Mouse (Mus musculus) hindbrain, embryonic 10.5 days (tissue): ENCODE measurements around the gene Arhgap15. TPM values are rescaled to one million over a fixed set of nuclear protein-coding genes. Genes with fewer than 3 reads are reported as not detected.

ENCODE experiments used
- DNase-seq: peaks from one replicate; pipeline ENCODE4 v3.0.0-alpha.2; 2017; ENCODE audit warnings: low spot score
- H3K27ac ChIP-seq: fragments of 300-500 bp; sonication (generic); 2 replicates; pipeline ENCODE4 v1.5.1; 2016; ENCODE audit warnings: mild to moderate bottlenecking, moderate library complexity
- H3K27me3 ChIP-seq: fragments of 300-500 bp; sonication (generic); 2 replicates; pipeline ENCODE4 v1.6.1; 2016; ENCODE audit warnings: mild to moderate bottlenecking; ENCODE audit not compliant: poor library complexity, insufficient read depth, severe bottlenecking
- H3K36me3 ChIP-seq: fragments of 300-500 bp; sonication (generic); 2 replicates; pipeline ENCODE4 v1.6.1; 2016; ENCODE audit warnings: mild to moderate bottlenecking, moderate library complexity
- H3K4me1 ChIP-seq: fragments of 300-500 bp; sonication (generic); replicated peaks from 2 replicates; pipeline ENCODE4 v1.6.1; 2016; ENCODE audit warnings: mild to moderate bottlenecking
- H3K4me3 ChIP-seq: fragments of 300-500 bp; sonication (generic); 2 replicates; pipeline ENCODE4 v1.5.1; 2016; ENCODE audit warnings: mild to moderate bottlenecking, moderate library complexity
- H3K9me3 ChIP-seq: fragments of 300-500 bp; sonication (generic); 2 replicates; pipeline ENCODE4 v1.6.1; 2016; ENCODE audit warnings: mild to moderate bottlenecking, moderate library complexity
- WGBS: fragments of 180-500 bp; shearing (Covaris S2); methylation state at CpG from one replicate; pipeline ENCODE4 v1.1.7; 2016; 5-methylcytosine and 5-hydroxymethylcytosine counted together
- polyA plus RNA-seq: library from polyadenylated mRNA; unstranded; fragments of >200 nt; fragmentation: Nextera tagmentation; extraction: Ambion mirVana; gene quantifications from 2 replicates; pipeline ENCODE4 v1.2.1, GENCODE M21; 2016

Gene Arhgap15
- polyA plus RNA-seq, 1 experiment from 2014 or later: 0.72 TPM

GRCm38 (mm10) chr2:44334006-44334405 is 585.4 kb downstream of the Arhgap15 start:
- Histone ChIP-seq H3K4me1 (peaks cover 2% of the 10 kb centered on the region; the same call in 1 of the 2 replicates), H3K36me3 (no peaks in the 10 kb centered on the region), H3K27ac (no peak overlapping the region), H3K27me3 (no peaks in the 10 kb centered on the region), H3K4me3 (no peak overlapping the region), H3K9me3 (no peaks in the 10 kb centered on the region)
- WGBS: 76% methylated on average over 3 of the region's 3 CpGs
- DNase-seq: no peak

GRCm38 (mm10) chr2:44334517-44334916 is 585.9 kb downstream of the Arhgap15 start:
- no peaks in the 10 kb centered on the region for H3K36me3 ChIP-seq
- peaks cover 2% of the 10 kb centered on the region; the same call in 1 of the 2 replicates for H3K4me1 ChIP-seq
- no peak for DNase-seq
- WGBS: 57% methylated on average over 2 of the region's 2 CpGs
- H3K4me3 ChIP-seq: no peak overlapping the region
- H3K27me3 ChIP-seq: no peaks in the 10 kb centered on the region
- H3K9me3 ChIP-seq: no peaks in the 10 kb centered on the region
- H3K27ac ChIP-seq: no peak overlapping the region

GRCm38 (mm10) chr2:44336720-44337354 is 588.2 kb downstream of the Arhgap15 start:
- H3K36me3 ChIP-seq: no peaks in the 10 kb centered on the region
- peaks cover 2% of the 10 kb centered on the region; the same call in 1 of the 2 replicates for H3K4me1 ChIP-seq
- WGBS: 79% methylated on average over 5 of the region's 5 CpGs
- H3K27ac ChIP-seq: no peak overlapping the region
- no peak for DNase-seq
- H3K4me3 ChIP-seq: no peak overlapping the region
- no peaks in the 10 kb centered on the region for H3K27me3 ChIP-seq
- H3K9me3 ChIP-seq: no peaks in the 10 kb centered on the region

GRCm38 (mm10) chr2:44338467-44338866 is 589.8 kb downstream of the Arhgap15 start:
- Histone ChIP-seq H3K9me3 (no peaks in the 10 kb centered on the region), H3K4me3 (no peak overlapping the region), H3K27me3 (no peaks in the 10 kb centered on the region), H3K27ac (no peak overlapping the region), H3K4me1 (peaks cover 2% of the 10 kb centered on the region; the same call in 1 of the 2 replicates), H3K36me3 (no peaks in the 10 kb centered on the region)
- 92% methylated on average over 6 of the region's 6 CpGs for WGBS
- no peak for DNase-seq

- Histone ChIP-seq H3K27ac (no peak overlapping the region), H3K4me3 (no peak overlapping the region), H3K4me1 (no peaks in the 10 kb centered on the region; the same call in 1 of the 2 replicates), H3K9me3 (no peaks in the 10 kb centered on the region), H3K36me3 (no peaks in the 10 kb centered on the region), H3K27me3 (no peaks in the 10 kb centered on the region)
- whole genome bisulfite sequencing: 85% methylated on average over 10 of the region's 10 CpGs
- no peak for DNase-seq
Observed at GRCm38 (mm10) chr2:44341091-44341571, 592.5 kb downstream of the Arhgap15 start.

GRCm38 (mm10) chr2:44344861-44345260 is 596.2 kb downstream of the Arhgap15 start:
- WGBS: 93% methylated on average over 8 of the region's 8 CpGs
- no peaks in the 10 kb centered on the region for H3K27me3 ChIP-seq
- no peak overlapping the region for H3K27ac ChIP-seq
- H3K36me3 ChIP-seq: no peaks in the 10 kb centered on the region
- H3K4me3 ChIP-seq: no peak overlapping the region
- H3K9me3 ChIP-seq: no peaks in the 10 kb centered on the region
- H3K4me1 ChIP-seq: no peaks in the 10 kb centered on the region
- DNase-seq: no peak

GRCm38 (mm10) chr2:44345325-44345945 is 596.8 kb downstream of the Arhgap15 start:
- no peak for DNase-seq
- Histone ChIP-seq H3K4me1 (no peaks in the 10 kb centered on the region), H3K4me3 (no peak overlapping the region), H3K9me3 (no peaks in the 10 kb centered on the region), H3K36me3 (no peaks in the 10 kb centered on the region), H3K27ac (no peak overlapping the region), H3K27me3 (no peaks in the 10 kb centered on the region)
- 90% methylated on average over 5 of the region's 5 CpGs for WGBS

- no peak for DNase-seq
- no peaks in the 10 kb centered on the region for H3K9me3 ChIP-seq
- H3K4me1 ChIP-seq: no peaks in the 10 kb centered on the region
- H3K4me3 ChIP-seq: no peak overlapping the region
- no peak overlapping the region for H3K27ac ChIP-seq
- no peaks in the 10 kb centered on the region for H3K27me3 ChIP-seq
- no peaks in the 10 kb centered on the region for H3K36me3 ChIP-seq
- WGBS: 81% methylated on average over 4 of the region's 4 CpGs
Observed at GRCm38 (mm10) chr2:44346184-44346583, 597.6 kb downstream of the Arhgap15 start.

- H3K27ac ChIP-seq: no peak overlapping the region
- no peak overlapping the region for H3K4me3 ChIP-seq
- no peaks in the 10 kb centered on the region for H3K4me1 ChIP-seq
- no peaks in the 10 kb centered on the region for H3K27me3 ChIP-seq
- no peak for DNase-seq
- WGBS: 82% methylated on average over 5 of the region's 5 CpGs
- H3K36me3 ChIP-seq: no peaks in the 10 kb centered on the region
- H3K9me3 ChIP-seq: no peaks in the 10 kb centered on the region
Observed at GRCm38 (mm10) chr2:44347781-44348180, 599.2 kb downstream of the Arhgap15 start.

GRCm38 (mm10) chr2:44349101-44349500 is 600.5 kb downstream of the Arhgap15 start:
- whole genome bisulfite sequencing: 91% methylated on average over 2 of the region's 2 CpGs
- no peak overlapping the region for H3K4me3 ChIP-seq

GRCm38 (mm10) chr2:44352885-44353284 is 604.3 kb downstream of the Arhgap15 start:
- Histone ChIP-seq H3K27ac (no peak overlapping the region), H3K27me3 (no peaks in the 10 kb centered on the region), H3K4me1 (peaks cover 4% of the 10 kb centered on the region; the same call in 1 of the 2 replicates), H3K36me3 (no peaks in the 10 kb centered on the region), H3K9me3 (no peaks in the 10 kb centered on the region), H3K4me3 (no peak overlapping the region)
- no peak for DNase-seq
- WGBS: 84% methylated on average over 7 of the region's 7 CpGs

More at GRCm38 (mm10) chr2:44349101-44349500, 600.5 kb downstream of the Arhgap15 start:
- no peaks in the 10 kb centered on the region for H3K36me3 ChIP-seq
- H3K9me3 ChIP-seq: no peaks in the 10 kb centered on the region
- DNase-seq: no peak
- no peaks in the 10 kb centered on the region for H3K27me3 ChIP-seq
- H3K27ac ChIP-seq: no peak overlapping the region
- no peaks in the 10 kb centered on the region for H3K4me1 ChIP-seq

GRCm38 (mm10) chr2:44353594-44353993 is 605.0 kb downstream of the Arhgap15 start:
- Histone ChIP-seq H3K27ac (no peak overlapping the region), H3K4me3 (no peak overlapping the region), H3K36me3 (no peaks in the 10 kb centered on the region), H3K9me3 (no peaks in the 10 kb centered on the region), H3K4me1 (peaks cover 4% of the 10 kb centered on the region; the same call in 1 of the 2 replicates), H3K27me3 (no peaks in the 10 kb centered on the region)
- 91% methylated on average over 4 of the region's 4 CpGs for WGBS
- DNase-seq: no peak

GRCm38 (mm10) chr2:44354786-44355185 is 606.2 kb downstream of the Arhgap15 start:
- no peak overlapping the region for H3K4me3 ChIP-seq
- no peak overlapping the region for H3K27ac ChIP-seq

More at GRCm38 (mm10) chr2:44354786-44355185, 606.2 kb downstream of the Arhgap15 start:
- Histone ChIP-seq H3K27me3 (no peaks in the 10 kb centered on the region), H3K4me1 (peaks cover 4% of the 10 kb centered on the region; the same call in 1 of the 2 replicates), H3K36me3 (no peaks in the 10 kb centered on the region), H3K9me3 (no peaks in the 10 kb centered on the region)
- DNase-seq: no peak
- 93% methylated on average over 4 of the region's 4 CpGs for WGBS
